Mouse (Mus musculus): ENCODE measurements around the gene Bcar3. TPM values are rescaled to one million over a fixed set of nuclear protein-coding genes. Genes with fewer than 3 reads are reported as not detected.

Bcar3 gene
- total and polyA plus RNA-seq, 3 experiments, result not detected

GRCm38 (mm10) chr3:122308981-122309380 lies 15.0 kb downstream of the Bcar3 start:
- DNase-seq (ENCODE audit: low read depth, low spot score), result no peak
- H3K4me1 ChIP-seq (ENCODE audit: control insufficient read depth in 1 of 2, insufficient read depth in 2 of 2, low read length in 2 of 2), result no peaks in the 10 kb centered on the region
- no peaks in the 10 kb centered on the region for H3K79me2 ChIP-seq (ENCODE audit: control insufficient read depth, insufficient read depth, low read length, poor library complexity)
- H3K9me3 ChIP-seq (replicated peaks; ENCODE audit: insufficient read depth, low read length), result no peaks in the 10 kb centered on the region
- H3K9ac ChIP-seq (ENCODE audit: control insufficient read depth, low read depth, low read length, poor library complexity, severe bottlenecking), result no peak overlapping the region
- H3K27ac ChIP-seq (ENCODE audit: control insufficient read depth, low read depth, low read length), result no peak overlapping the region
- no peak overlapping the region for H3K4me3 ChIP-seq (ENCODE audit: control insufficient read depth in 1 of 2, insufficient read depth in 1 of 2, low read depth in 2 of 2, low read length in 2 of 2)
- H3K36me3 ChIP-seq (ENCODE audit: control insufficient read depth in 1 of 2, insufficient read depth in 2 of 2, low read length in 2 of 2), result no peaks in the 10 kb centered on the region
- no peak for TF ChIP-seq TBP (IDR thresholded peaks at IDR 0.05; ENCODE audit: low read depth, low read length)
- TF ChIP-seq ETS1 (IDR thresholded peaks at IDR 0.05; ENCODE audit: low read depth, low read length), result no peak
- no peak for TF ChIP-seq ZKSCAN1 (IDR thresholded peaks at IDR 0.05; ENCODE audit: low read depth, low read length)
- no peak for TF ChIP-seq BHLHE40 (IDR thresholded peaks at IDR 0.05; ENCODE audit: borderline replicate concordance, low read depth, low read length)
- no peak for TF ChIP-seq GATA1 (IDR thresholded peaks at IDR 0.05; ENCODE audit: low read depth, low read length)
- no peak for TF ChIP-seq JUND (IDR thresholded peaks at IDR 0.05; ENCODE audit: low read depth, low read length)
- TF ChIP-seq ELF1 (IDR thresholded peaks at IDR 0.05; ENCODE audit: low read depth, low read length), result no peak
- no peak for TF ChIP-seq E2F4 (IDR thresholded peaks at IDR 0.05; ENCODE audit: borderline replicate concordance, low read depth, low read length)
- no peak for TF ChIP-seq ZNF384 (IDR thresholded peaks at IDR 0.05; ENCODE audit: low read depth, low read length)
- no peak for TF ChIP-seq MEF2A (IDR thresholded peaks at IDR 0.05; ENCODE audit: extremely low read depth, insufficient replicate concordance, low read depth, low read length, poor library complexity, severe bottlenecking)
- no peak for TF ChIP-seq MYB (IDR thresholded peaks at IDR 0.05; ENCODE audit: low read depth, low read length)
- no peaks in the 10 kb centered on the region for H3K27me3 ChIP-seq (ENCODE audit: control insufficient read depth in 1 of 2, insufficient read depth in 2 of 2, low read length in 2 of 2)

GRCm38 (mm10) chr3:122312078-122312477 lies 18.1 kb downstream of the Bcar3 start:
- Histone ChIP-seq H3K4me1 (ENCODE audit: control insufficient read depth in 1 of 2, insufficient read depth in 2 of 2, low read length in 2 of 2) (no peaks in the 10 kb centered on the region), H3K9me3 (replicated peaks; ENCODE audit: insufficient read depth, low read length) (no peaks in the 10 kb centered on the region), H3K27ac (ENCODE audit: control insufficient read depth, low read depth, low read length) (no peak overlapping the region), H3K36me3 (ENCODE audit: control insufficient read depth in 1 of 2, insufficient read depth in 2 of 2, low read length in 2 of 2) (no peaks in the 10 kb centered on the region), H3K9ac (ENCODE audit: control insufficient read depth, low read depth, low read length, poor library complexity, severe bottlenecking) (no peak overlapping the region), H3K79me2 (ENCODE audit: control insufficient read depth, insufficient read depth, low read length, poor library complexity) (no peaks in the 10 kb centered on the region), H3K4me3 (ENCODE audit: control insufficient read depth in 1 of 2, insufficient read depth in 1 of 2, low read depth in 2 of 2, low read length in 2 of 2) (no peak overlapping the region), H3K27me3 (ENCODE audit: control insufficient read depth in 1 of 2, insufficient read depth in 2 of 2, low read length in 2 of 2) (no peaks in the 10 kb centered on the region)
- TF ChIP-seq ELF1 (IDR thresholded peaks at IDR 0.05; ENCODE audit: low read depth, low read length) (no peak), E2F4 (IDR thresholded peaks at IDR 0.05; ENCODE audit: borderline replicate concordance, low read depth, low read length) (no peak), MAFK (IDR thresholded peaks at IDR 0.05; ENCODE audit: borderline replicate concordance, low read depth, low read length) (no peak), POLR2AphosphoS2 (IDR thresholded peaks at IDR 0.05; ENCODE audit: low read length) (no peak), ZNF384 (IDR thresholded peaks at IDR 0.05; ENCODE audit: low read depth, low read length) (no peak), POLR2AphosphoS5 (IDR thresholded peaks at IDR 0.05; ENCODE audit: borderline replicate concordance, low read depth, low read length) (no peak), RAD21 (IDR thresholded peaks at IDR 0.05; ENCODE audit: low read depth, low read length) (peak; percentile 68), MAX (IDR thresholded peaks at IDR 0.05; ENCODE audit: low read length) (no peak), MYC (IDR thresholded peaks at IDR 0.05; ENCODE audit: low read depth, low read length) (no peak), JUND (IDR thresholded peaks at IDR 0.05; ENCODE audit: low read depth, low read length) (no peak), HCFC1 (IDR thresholded peaks at IDR 0.05; ENCODE audit: low read depth, low read length) (no peak), CHD2 (IDR thresholded peaks at IDR 0.05; ENCODE audit: low read length) (no peak), SMC3 (IDR thresholded peaks at IDR 0.05; ENCODE audit: low read depth, low read length) (peak; percentile 73), ZC3H11A (IDR thresholded peaks at IDR 0.05; ENCODE audit: low read depth, low read length) (peak; percentile 68), MAZ (IDR thresholded peaks at IDR 0.05; ENCODE audit: low read depth, low read length) (no peak), CTCF (IDR thresholded peaks at IDR 0.05 in 2 of 3, conservative IDR thresholded peaks at IDR 0.05 in 1 of 3; ENCODE audit: control insufficient read depth in 1 of 3, insufficient read depth in 1 of 3, low read depth in 2 of 3, low read length in 3 of 3, poor library complexity in 1 of 3, severe bottlenecking in 1 of 3) (peak; percentile 54 to 73 (median 64)), MEF2A (IDR thresholded peaks at IDR 0.05; ENCODE audit: extremely low read depth, insufficient replicate concordance, low read depth, low read length, poor library complexity, severe bottlenecking) (no peak), TBP (IDR thresholded peaks at IDR 0.05; ENCODE audit: low read depth, low read length) (no peak), TCF12 (IDR thresholded peaks at IDR 0.05; ENCODE audit: low read depth, low read length) (no peak), RCOR1 (IDR thresholded peaks at IDR 0.05; ENCODE audit: low read depth, low read length) (no peak), TAL1 (IDR thresholded peaks at IDR 0.05; ENCODE audit: low read length) (no peak), GABPA (IDR thresholded peaks at IDR 0.05; ENCODE audit: low read depth, low read length) (no peak), GATA1 (IDR thresholded peaks at IDR 0.05; ENCODE audit: low read depth, low read length) (no peak), MXI1 (IDR thresholded peaks at IDR 0.05; ENCODE audit: low read depth, low read length) (no peak), USF2 (IDR thresholded peaks at IDR 0.05; ENCODE audit: borderline replicate concordance in 1 of 2, insufficient read depth in 1 of 2, low read depth in 1 of 2, low read length in 2 of 2) (no peak)
- peak; percentile 66 for DNase-seq (ENCODE audit: low read depth, low spot score)

Data from MEL (cell line).